Mouse (Mus musculus): ENCODE results near the gene Actn4. TPM values are rescaled to one million over a fixed set of nuclear protein-coding genes. Genes with fewer than 3 reads are reported as not detected.

The Actn4 gene
- 126 and 147 TPM in 2 replicates for polyA plus RNA-seq (2015; fragmentation: Nextera tagmentation; extraction: Ambion mirVana)

- Histone ChIP-seq H3K9me3 (replicated peaks) (no peaks in the 10 kb centered on the region), H3K4me3 (replicated peaks) (peak within 1 kb of the TSS; percentile 84), H3K4me2 (peak within 1 kb of the TSS; percentile 93), H3K36me3 (replicated peaks) (no peaks in the 10 kb centered on the region), H3K4me1 (replicated peaks) (peaks cover 70% of the 10 kb centered on the region), H3K9ac (peak within 1 kb of the TSS; percentile 93), H3K27ac (replicated peaks) (peak within 1 kb of the TSS; percentile 92), H3K27me3 (no peaks in the 10 kb centered on the region)
- under 1% methylated on average over 76 of the region's 76 CpGs for WGBS (ENCODE audit: insufficient replicate concordance)
- peak; percentile 90 for ATAC-seq (ENCODE audit: insufficient read depth)
Observed at GRCm38 (mm10) chr7:28961927-28962670, at the start of gene Actn4. Gene Actn4 (minus strand): TSS chr7:28962340.

- Histone ChIP-seq H3K9me3 (replicated peaks) (no peaks in the 10 kb centered on the region), H3K27me3 (no peaks in the 10 kb centered on the region), H3K36me3 (replicated peaks) (no peaks in the 10 kb centered on the region), H3K4me3 (replicated peaks) (no peak overlapping the region), H3K4me1 (replicated peaks) (peaks cover 20% of the 10 kb centered on the region), H3K27ac (replicated peaks) (no peak overlapping the region), H3K9ac (no peak overlapping the region), H3K4me2 (no peak overlapping the region)
- no peak for ATAC-seq (ENCODE audit: insufficient read depth)
- 40% methylated on average over 9 of the region's 9 CpGs for WGBS (ENCODE audit: insufficient replicate concordance)
Observed at GRCm38 (mm10) chr7:29008714-29009113, 46.6 kb upstream of the Actn4 start.

GRCm38 (mm10) chr7:29008171-29008570 is 46.0 kb upstream of the Actn4 start:
- Histone ChIP-seq H3K9me3 (replicated peaks) (no peaks in the 10 kb centered on the region), H3K4me3 (replicated peaks) (no peak overlapping the region), H3K4me2 (no peak overlapping the region), H3K27me3 (no peaks in the 10 kb centered on the region), H3K9ac (no peak overlapping the region), H3K27ac (replicated peaks) (no peak overlapping the region), H3K4me1 (replicated peaks) (peaks cover 22% of the 10 kb centered on the region), H3K36me3 (replicated peaks) (no peaks in the 10 kb centered on the region)
- ATAC-seq (ENCODE audit: insufficient read depth) = no peak
- 86% methylated on average over 10 of the region's 10 CpGs for WGBS (ENCODE audit: insufficient replicate concordance)

- Histone ChIP-seq H3K4me2 (no peak overlapping the region), H3K9ac (no peak overlapping the region), H3K27ac (replicated peaks) (no peak overlapping the region), H3K36me3 (replicated peaks) (no peaks in the 10 kb centered on the region), H3K27me3 (no peaks in the 10 kb centered on the region), H3K4me3 (replicated peaks) (no peak overlapping the region), H3K4me1 (replicated peaks) (peaks cover 27% of the 10 kb centered on the region), H3K9me3 (replicated peaks) (no peaks in the 10 kb centered on the region)
- WGBS (ENCODE audit: insufficient replicate concordance) = 52% methylated on average over 9 of the region's 9 CpGs
- ATAC-seq (ENCODE audit: insufficient read depth) = no peak
Observed at GRCm38 (mm10) chr7:29007224-29008101, 45.3 kb upstream of the Actn4 start.

- ATAC-seq (ENCODE audit: insufficient read depth) = peak; percentile 93
- Histone ChIP-seq H3K27ac (replicated peaks) (peak overlapping the region; percentile 53), H3K4me3 (replicated peaks) (peak overlapping the region; percentile 52), H3K36me3 (replicated peaks) (no peaks in the 10 kb centered on the region), H3K9me3 (replicated peaks) (no peaks in the 10 kb centered on the region), H3K9ac (peak overlapping the region; percentile 39; the same call in 1 of the 2 replicates), H3K4me2 (peak overlapping the region; percentile 81), H3K27me3 (0 out of 2 replicates have a peak, but pooled peaks cover 3% of the 10 kb centered on the region), H3K4me1 (replicated peaks) (peaks cover 28% of the 10 kb centered on the region)
- 5% methylated on average over 43 of the region's 43 CpGs for WGBS (ENCODE audit: insufficient replicate concordance)
Observed at GRCm38 (mm10) chr7:29000651-29001605, 38.8 kb upstream of the Actn4 start.

- ATAC-seq (ENCODE audit: insufficient read depth) = no peak
- no peak overlapping the region for H3K27ac ChIP-seq (replicated peaks)
- 68% methylated on average over 3 of the region's 3 CpGs for WGBS (ENCODE audit: insufficient replicate concordance)
- H3K9me3 ChIP-seq (replicated peaks) = no peaks in the 10 kb centered on the region
- no peak overlapping the region for H3K4me2 ChIP-seq
- no peak overlapping the region for H3K4me3 ChIP-seq (replicated peaks)
- no peak overlapping the region for H3K9ac ChIP-seq
- no peaks in the 10 kb centered on the region for H3K27me3 ChIP-seq
- H3K4me1 ChIP-seq (replicated peaks) = 0 out of 2 replicates have a peak, but pooled peaks cover 2% of the 10 kb centered on the region
- no peaks in the 10 kb centered on the region for H3K36me3 ChIP-seq (replicated peaks)
Observed at GRCm38 (mm10) chr7:28993402-28993801, 31.3 kb upstream of the Actn4 start.

GRCm38 (mm10) chr7:28992997-28993396 is 30.9 kb upstream of the Actn4 start:
- H3K9ac ChIP-seq = no peak overlapping the region
- WGBS (ENCODE audit: insufficient replicate concordance) = 80% methylated on average over 3 of the region's 3 CpGs
- H3K36me3 ChIP-seq (replicated peaks) = no peaks in the 10 kb centered on the region; the same call in 1 of the 2 replicates
- H3K4me3 ChIP-seq (replicated peaks) = no peak overlapping the region
- H3K4me1 ChIP-seq (replicated peaks) = 0 out of 2 replicates have a peak, but pooled peaks cover 2% of the 10 kb centered on the region
- H3K4me2 ChIP-seq = no peak overlapping the region
- H3K27ac ChIP-seq (replicated peaks) = no peak overlapping the region
- no peaks in the 10 kb centered on the region for H3K27me3 ChIP-seq
- H3K9me3 ChIP-seq (replicated peaks) = no peaks in the 10 kb centered on the region
- ATAC-seq (ENCODE audit: insufficient read depth) = no peak

- no peak overlapping the region for H3K9ac ChIP-seq
- H3K9me3 ChIP-seq (replicated peaks) = no peaks in the 10 kb centered on the region
- H3K4me3 ChIP-seq (replicated peaks) = no peak overlapping the region
- no peaks in the 10 kb centered on the region; the same call in 1 of the 2 replicates for H3K36me3 ChIP-seq (replicated peaks)
- H3K27me3 ChIP-seq = no peaks in the 10 kb centered on the region
- ATAC-seq (ENCODE audit: insufficient read depth) = no peak
- 76% methylated on average over 5 of the region's 5 CpGs for WGBS (ENCODE audit: insufficient replicate concordance)
- no peak overlapping the region for H3K4me2 ChIP-seq
- H3K4me1 ChIP-seq (replicated peaks) = 0 out of 2 replicates have a peak, but pooled peaks cover 2% of the 10 kb centered on the region
- H3K27ac ChIP-seq (replicated peaks) = no peak overlapping the region
Observed at GRCm38 (mm10) chr7:28991616-28992015, 29.5 kb upstream of the Actn4 start.

GRCm38 (mm10) chr7:28990766-28991273 is 28.7 kb upstream of the Actn4 start:
- Histone ChIP-seq H3K4me3 (replicated peaks) (no peak overlapping the region), H3K36me3 (replicated peaks) (no peaks in the 10 kb centered on the region; the same call in 1 of the 2 replicates), H3K9me3 (replicated peaks) (no peaks in the 10 kb centered on the region), H3K9ac (no peak overlapping the region), H3K27ac (replicated peaks) (no peak overlapping the region), H3K27me3 (no peaks in the 10 kb centered on the region), H3K4me1 (replicated peaks) (0 out of 2 replicates have a peak, but pooled peaks cover 2% of the 10 kb centered on the region), H3K4me2 (no peak overlapping the region)
- WGBS (ENCODE audit: insufficient replicate concordance) = 65% methylated on average over 14 of the region's 14 CpGs
- no peak for ATAC-seq (ENCODE audit: insufficient read depth)

GRCm38 (mm10) chr7:28985207-28985606 is 23.1 kb upstream of the Actn4 start:
- no peak overlapping the region for H3K27ac ChIP-seq (replicated peaks)
- H3K27me3 ChIP-seq = no peaks in the 10 kb centered on the region
- ATAC-seq (ENCODE audit: insufficient read depth) = no peak
- H3K4me3 ChIP-seq (replicated peaks) = no peak overlapping the region
- WGBS (ENCODE audit: insufficient replicate concordance) = 50% methylated on average over 7 of the region's 7 CpGs
- peaks cover 2% of the 10 kb centered on the region; the same call in 1 of the 2 replicates for H3K36me3 ChIP-seq (replicated peaks)
- H3K9ac ChIP-seq = no peak overlapping the region
- no peaks in the 10 kb centered on the region for H3K9me3 ChIP-seq (replicated peaks)
- peaks cover 33% of the 10 kb centered on the region for H3K4me1 ChIP-seq (replicated peaks)
- no peak overlapping the region for H3K4me2 ChIP-seq

All from liver, embryonic 15.5 days (tissue).